Mouse (Mus musculus): Measurements from ENCODE around the gene Nfyc.

- TF ChIP-seq ZNF384 (IDR thresholded peaks at IDR 0.05; ENCODE audit: low read depth, low read length) (no peak), ZC3H11A (IDR thresholded peaks at IDR 0.05; ENCODE audit: borderline replicate concordance, low read depth, low read length) (no peak), HCFC1 (IDR thresholded peaks at IDR 0.05; ENCODE audit: borderline replicate concordance, insufficient read depth, low read length) (no peak), CHD2 (IDR thresholded peaks at IDR 0.05; ENCODE audit: low read depth, low read length) (no peak)
These were observed 35.7 kb downstream of the Nfyc start for GRCm38 (mm10) chr4:120795646-120796045.

All from ES-E14 (cell line).